Mouse (Mus musculus) kidney, postnatal 0 days (tissue): ENCODE measurements around the gene Oas1d. TPM values are rescaled to one million over a fixed set of nuclear protein-coding genes. Genes with fewer than 3 reads are reported as not detected.

ENCODE experiments used
- ATAC-seq: fragments of 200-750 bp; cut with Nextera tagmentation; replicated peaks from 2 replicates; pipeline ENCODE4 v1.8.0; 2017; ENCODE audit warnings: low read depth, moderate number of reproducible peaks, moderate TSS enrichment, moderate library complexity; ENCODE audit not compliant: low FRiP score
- DNase-seq: peaks from one replicate; pipeline ENCODE4 v3.0.0-alpha.2; 2016; ENCODE audit warnings: low spot score
- H3K27ac ChIP-seq: fragments of 300-500 bp; sonication (generic); 2 replicates; pipeline ENCODE4 v1.5.1; 2014; ENCODE audit warnings: mild to moderate bottlenecking
- H3K27me3 ChIP-seq: fragments of 300-500 bp; sonication (generic); 2 replicates; pipeline ENCODE4 v1.6.1; 2014; ENCODE audit warnings: low read length, mixed read lengths; ENCODE audit not compliant: insufficient read depth
- H3K36me3 ChIP-seq: fragments of 300-500 bp; sonication (generic); 2 replicates; pipeline ENCODE4 v1.6.1; 2014; ENCODE audit warnings: low read length, mixed read lengths; ENCODE audit not compliant: insufficient read depth
- H3K4me1 ChIP-seq: fragments of 300-500 bp; sonication (generic); replicated peaks from 2 replicates; pipeline ENCODE4 v1.6.1; 2014; ENCODE audit warnings: antibody characterized with exemption, low read length, mixed read lengths; ENCODE audit not compliant: insufficient read depth
- H3K4me2 ChIP-seq: fragments of 300-500 bp; sonication (generic); 2 replicates; pipeline ENCODE4 v1.6.1; 2014; ENCODE audit warnings: mild to moderate bottlenecking, low read length, moderate library complexity, mixed read lengths
- H3K4me3 ChIP-seq: fragments of 300-500 bp; sonication (generic); replicated peaks from 2 replicates; pipeline ENCODE4 v1.5.1; 2014; ENCODE audit warnings: low read depth, low read length
- H3K9ac ChIP-seq: fragments of 300-500 bp; sonication (generic); 2 replicates; pipeline ENCODE4 v1.6.1; 2014; ENCODE audit warnings: low read depth, low read length
- H3K9me3 ChIP-seq: fragments of 300-500 bp; sonication (generic); replicated peaks from 2 replicates; pipeline ENCODE4 v1.6.1; 2016; ENCODE audit warnings: low read length, inconsistent platforms, mixed read lengths
- CTCF ChIP-seq: IDR thresholded peaks from 2 replicates; pipeline ENCODE4 v1.5.1; 2016; ENCODE audit warnings: antibody characterized with exemption, low read depth, mild to moderate bottlenecking, moderate library complexity
- WGBS: fragments of 180-500 bp; shearing (Covaris S2); extraction: QIAGEN DNeasy Blood & Tissue Kit; methylation state at CpG from one replicate; pipeline ENCODE4 v1.1.7; 2014; 5-methylcytosine and 5-hydroxymethylcytosine counted together
- polyA plus RNA-seq: library from polyadenylated mRNA; unstranded; fragments of >200 nt; fragmentation: Nextera tagmentation; extraction: Ambion mirVana; gene quantifications from 2 replicates; pipeline ENCODE4 v1.2.1, GENCODE M21; 2015

Gene Oas1d
- polyA plus RNA-seq, 1 experiment from 2014 or later = not detected

GRCm38 (mm10) chr5:120961004-120961403 is 46.7 kb downstream of the Oas1d start:
- ATAC-seq = no peak
- Histone ChIP-seq H3K4me3 (no peak overlapping the region), H3K27me3 (no peaks in the 10 kb centered on the region), H3K36me3 (no peaks in the 10 kb centered on the region), H3K9me3 (no peaks in the 10 kb centered on the region), H3K4me1 (no peaks in the 10 kb centered on the region), H3K27ac (no peak overlapping the region), H3K9ac (no peak overlapping the region), H3K4me2 (no peak overlapping the region)
- whole genome bisulfite sequencing = 48% methylated on average over 4 of the region's 4 CpGs
- peak; percentile 9 for DNase-seq
- no peak for TF ChIP-seq CTCF

DNA sequence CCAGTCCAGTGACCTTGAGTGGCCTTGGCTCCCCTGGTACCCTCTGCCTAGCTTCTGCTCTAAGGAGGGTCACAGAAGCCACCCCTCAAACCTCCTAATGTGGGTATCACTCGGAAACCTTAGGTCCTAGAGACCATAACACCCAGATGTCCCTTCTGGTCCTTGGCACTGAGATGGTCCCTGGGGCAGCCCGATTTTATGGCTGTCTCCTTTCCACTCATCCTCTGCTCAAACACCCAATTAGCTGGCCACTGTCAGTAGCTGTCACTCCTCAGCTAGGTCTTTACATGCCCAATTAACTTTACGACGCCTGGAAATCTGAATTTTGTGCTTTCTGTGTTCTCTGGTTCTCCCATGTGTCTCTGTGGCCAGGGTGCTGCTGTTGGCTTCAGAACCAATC is 51.8 kb downstream of the Oas1d start:
- Histone ChIP-seq H3K9ac (no peak overlapping the region), H3K27ac (no peak overlapping the region), H3K4me2 (no peak overlapping the region), H3K36me3 (no peaks in the 10 kb centered on the region), H3K4me1 (no peaks in the 10 kb centered on the region), H3K9me3 (no peaks in the 10 kb centered on the region), H3K27me3 (no peaks in the 10 kb centered on the region), H3K4me3 (no peak overlapping the region)
- TF ChIP-seq CTCF = no peak
- no peak for ATAC-seq
- 45% methylated on average over 4 of the region's 4 CpGs for WGBS
- DNase-seq = no peak

DNA sequence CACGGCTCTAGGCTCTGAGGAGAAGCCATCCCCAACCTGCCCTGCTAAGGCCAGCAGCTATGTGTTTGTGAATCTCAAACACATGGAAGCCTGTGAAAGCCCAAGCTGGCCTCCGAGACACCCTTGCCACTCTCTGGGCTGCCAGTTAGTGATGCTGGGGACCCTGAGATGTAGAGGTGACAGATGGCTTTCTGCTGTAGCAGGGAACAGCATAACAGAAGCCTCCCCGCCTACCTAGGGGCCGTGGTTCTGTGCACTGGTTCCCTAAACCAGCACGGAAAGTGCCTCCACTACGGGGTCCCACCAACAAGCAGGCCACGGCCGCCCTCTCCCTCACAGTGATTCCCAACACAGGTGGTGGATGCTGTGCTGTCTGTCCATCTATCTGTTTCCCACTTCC is 52.6 kb downstream of the Oas1d start:
- Histone ChIP-seq H3K9ac (no peak overlapping the region), H3K27me3 (no peaks in the 10 kb centered on the region), H3K4me1 (no peaks in the 10 kb centered on the region), H3K9me3 (no peaks in the 10 kb centered on the region), H3K4me2 (no peak overlapping the region), H3K4me3 (no peak overlapping the region), H3K36me3 (no peaks in the 10 kb centered on the region), H3K27ac (no peak overlapping the region)
- no peak for TF ChIP-seq CTCF
- DNase-seq = no peak
- no peak for ATAC-seq
- 84% methylated on average over 8 of the region's 8 CpGs for WGBS

DNA sequence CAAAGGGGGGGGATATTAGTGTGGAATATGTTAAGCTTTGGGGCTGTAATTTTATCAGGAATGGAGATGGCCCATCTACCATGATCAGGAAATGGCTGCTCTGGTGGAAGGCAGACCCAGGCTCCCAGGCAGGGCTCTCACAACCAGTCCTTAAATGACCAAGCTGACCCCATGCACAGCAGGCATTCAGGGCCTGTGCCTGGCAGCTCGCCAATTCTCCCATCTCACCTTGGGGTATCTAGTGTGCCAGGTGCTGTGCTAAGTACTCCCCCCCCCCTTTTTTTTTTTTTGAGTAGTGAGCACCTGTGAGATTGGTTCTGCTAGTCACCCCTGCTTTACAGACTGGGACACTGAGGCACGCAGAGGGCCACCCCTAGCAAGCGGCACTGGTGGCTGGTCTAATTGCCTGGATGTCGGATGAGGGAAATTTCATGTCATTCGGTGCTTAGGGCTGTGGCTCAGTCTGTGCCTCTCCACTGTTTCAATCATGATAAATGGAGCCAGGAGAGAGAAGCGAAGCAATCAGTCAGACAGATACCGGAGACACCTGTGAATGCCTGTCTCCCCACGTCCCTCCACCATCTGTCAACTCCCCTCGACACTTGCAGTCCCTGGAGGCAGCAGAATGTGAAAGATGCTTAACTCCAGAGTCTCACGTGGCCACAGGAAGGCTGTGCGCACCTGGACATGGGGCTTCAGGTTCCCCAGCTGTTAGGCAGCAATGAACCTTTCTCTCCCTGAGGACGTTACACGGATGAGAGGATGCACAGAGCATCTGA is 53.2 kb downstream of the Oas1d start:
- Histone ChIP-seq H3K4me3 (no peak overlapping the region), H3K9me3 (no peaks in the 10 kb centered on the region), H3K4me2 (no peak overlapping the region), H3K27me3 (no peaks in the 10 kb centered on the region), H3K9ac (no peak overlapping the region), H3K36me3 (no peaks in the 10 kb centered on the region), H3K4me1 (no peaks in the 10 kb centered on the region), H3K27ac (no peak overlapping the region)
- 52% methylated on average over 13 of the region's 13 CpGs for WGBS
- ATAC-seq = no peak
- DNase-seq = no peak
- TF ChIP-seq CTCF = no peak

DNA sequence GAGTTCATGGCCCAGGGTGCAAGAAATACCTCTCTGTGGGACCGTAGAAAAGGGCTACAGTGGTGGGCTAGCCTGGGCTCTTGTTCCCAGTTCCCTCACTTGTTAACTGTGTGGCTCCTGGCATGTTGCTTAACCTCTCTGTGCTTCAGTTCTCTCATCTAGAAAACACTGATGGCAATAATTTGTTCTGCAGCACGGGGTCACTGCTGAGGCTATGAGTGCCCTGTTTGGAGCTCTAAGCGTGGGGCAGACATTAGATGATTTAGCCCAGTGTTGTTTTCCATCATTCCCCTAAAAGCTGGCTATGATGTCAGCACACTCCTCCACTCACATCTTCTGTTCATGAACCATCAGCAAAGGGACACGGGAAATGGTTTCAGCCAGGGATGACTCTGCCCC is 53.8 kb downstream of the Oas1d start:
- 50% methylated on average over 4 of the region's 4 CpGs for WGBS
- TF ChIP-seq CTCF = no peak
- no peak overlapping the region for H3K4me3 ChIP-seq
- no peaks in the 10 kb centered on the region for H3K4me1 ChIP-seq
- H3K9ac ChIP-seq = no peak overlapping the region
- H3K9me3 ChIP-seq = no peaks in the 10 kb centered on the region
- no peak overlapping the region for H3K27ac ChIP-seq
- H3K27me3 ChIP-seq = no peaks in the 10 kb centered on the region
- no peak for ATAC-seq
- H3K36me3 ChIP-seq = no peaks in the 10 kb centered on the region
- H3K4me2 ChIP-seq = no peak overlapping the region
- DNase-seq = no peak

- TF ChIP-seq CTCF = no peak
- Histone ChIP-seq H3K4me3 (no peak overlapping the region), H3K9ac (no peak overlapping the region), H3K4me1 (no peaks in the 10 kb centered on the region), H3K27ac (no peak overlapping the region), H3K9me3 (no peaks in the 10 kb centered on the region), H3K27me3 (no peaks in the 10 kb centered on the region), H3K36me3 (no peaks in the 10 kb centered on the region), H3K4me2 (no peak overlapping the region)
- no peak for DNase-seq
- 86% methylated on average over 8 of the region's 8 CpGs for WGBS
- ATAC-seq = no peak
Measured at GRCm38 (mm10) chr5:120968799-120969198, 54.5 kb downstream of the Oas1d start.

DNA sequence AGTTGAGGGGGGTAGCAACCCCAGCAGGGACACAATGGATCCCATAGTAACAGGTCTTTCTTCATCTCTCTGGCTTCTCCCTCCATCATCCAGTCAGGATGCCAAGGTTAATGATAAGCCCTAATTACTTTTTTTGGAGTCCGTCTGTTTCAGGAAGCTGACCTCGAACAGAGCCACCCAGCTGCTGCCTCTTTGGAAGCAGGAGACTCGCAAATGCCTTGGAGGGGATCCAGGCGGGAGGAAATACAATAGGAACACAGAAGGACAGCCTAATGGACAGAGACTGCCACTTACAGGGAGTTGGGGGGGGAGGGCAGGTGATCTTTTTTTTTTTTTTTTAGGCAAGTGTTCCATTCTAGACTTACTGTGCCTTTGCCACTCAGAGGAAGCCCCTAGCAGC is 55.4 kb downstream of the Oas1d start:
- no peak for DNase-seq
- ATAC-seq = no peak
- no peaks in the 10 kb centered on the region for H3K36me3 ChIP-seq
- no peaks in the 10 kb centered on the region for H3K9me3 ChIP-seq
- no peak for TF ChIP-seq CTCF
- H3K9ac ChIP-seq = no peak overlapping the region
- H3K4me3 ChIP-seq = no peak overlapping the region
- H3K27me3 ChIP-seq = no peaks in the 10 kb centered on the region
- WGBS = 17% methylated on average over 4 of the region's 4 CpGs
- no peak overlapping the region for H3K27ac ChIP-seq
- no peak overlapping the region for H3K4me2 ChIP-seq
- H3K4me1 ChIP-seq = no peaks in the 10 kb centered on the region

Other genes with a start within 250 kb of the Oas1d start
- gene Dtx1, start 202.6 kb upstream of the Oas1d start, polyA plus RNA-seq = 3.6 and 5.5 TPM in 2 replicates
- 0.64 and 0.87 TPM in 2 replicates for gene Oas2, start 164.7 kb upstream of the Oas1d start, polyA plus RNA-seq
- 0.13 and 0.21 TPM in 2 replicates for gene Oas3, start 136.9 kb upstream of the Oas1d start, polyA plus RNA-seq
- not detected in 2 replicates for gene Oas1e, start 119.0 kb upstream of the Oas1d start, polyA plus RNA-seq
- 1.1 and 1.2 TPM in 2 replicates for gene Oas1c, start 102.0 kb upstream of the Oas1d start, polyA plus RNA-seq
- 0.12 and 0.27 TPM in 2 replicates for gene Oas1f, start 67.2 kb upstream of the Oas1d start, polyA plus RNA-seq
- gene Oas1h, start 53.1 kb upstream of the Oas1d start, polyA plus RNA-seq = 0.07 TPM in 1 of 2 replicates, not detected in the other
- gene Oas1g, start 26.9 kb upstream of the Oas1d start, polyA plus RNA-seq = 1.6 and 1.8 TPM in 2 replicates
- gene Oas1a, start 7.0 kb upstream of the Oas1d start, polyA plus RNA-seq = 5.4 and 7.9 TPM in 2 replicates
- gene Rph3a, start 95.6 kb downstream of the Oas1d start, polyA plus RNA-seq = 0.22 and 0.28 TPM in 2 replicates